Mouse (Mus musculus) retina, adult 2 months (tissue): ENCODE measurements around the gene Naa40.

Experiments
- DNase-seq: peaks from one replicate; pipeline ENCODE4 v3.0.0-alpha.2; 2012; ENCODE audit warnings: low read depth, low spot score

Naa40 gene

DNA sequence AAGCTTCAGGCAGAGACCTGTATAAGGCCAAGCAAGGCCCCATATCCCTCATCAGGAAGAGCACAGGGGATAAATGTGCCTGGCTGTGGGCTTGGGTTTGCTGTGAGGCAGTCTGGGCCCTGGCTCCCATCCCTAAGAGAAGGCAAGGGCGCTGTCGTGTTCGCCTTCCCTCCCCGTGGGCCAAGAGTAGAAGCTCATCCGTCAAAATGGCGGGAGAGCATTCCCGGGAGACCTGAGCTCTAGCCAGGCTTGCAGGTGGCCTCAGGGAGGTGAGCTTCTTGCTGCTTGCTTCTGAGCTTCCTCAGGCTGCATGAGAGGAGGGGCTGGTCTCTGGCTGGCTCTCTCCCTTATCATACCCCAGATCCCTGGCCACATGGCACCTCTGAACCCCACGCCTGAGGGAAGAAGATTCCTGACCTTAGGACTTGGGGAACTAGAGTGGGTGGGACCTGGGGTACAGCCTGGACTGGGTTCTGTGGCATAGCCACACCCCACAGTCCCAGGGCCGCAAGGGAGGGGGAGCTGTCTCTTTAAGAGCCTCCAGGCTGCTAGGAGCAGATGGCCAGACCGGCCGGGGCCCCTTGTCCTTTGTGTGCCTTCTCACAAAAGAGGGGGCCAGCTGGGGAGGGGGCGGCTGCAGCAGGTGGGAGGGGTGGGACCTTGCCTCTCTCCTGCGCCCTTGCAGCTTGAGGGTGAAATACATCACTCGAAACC, 24.7 kb upstream of the Naa40 start:
- no peak for DNase-seq

DNA sequence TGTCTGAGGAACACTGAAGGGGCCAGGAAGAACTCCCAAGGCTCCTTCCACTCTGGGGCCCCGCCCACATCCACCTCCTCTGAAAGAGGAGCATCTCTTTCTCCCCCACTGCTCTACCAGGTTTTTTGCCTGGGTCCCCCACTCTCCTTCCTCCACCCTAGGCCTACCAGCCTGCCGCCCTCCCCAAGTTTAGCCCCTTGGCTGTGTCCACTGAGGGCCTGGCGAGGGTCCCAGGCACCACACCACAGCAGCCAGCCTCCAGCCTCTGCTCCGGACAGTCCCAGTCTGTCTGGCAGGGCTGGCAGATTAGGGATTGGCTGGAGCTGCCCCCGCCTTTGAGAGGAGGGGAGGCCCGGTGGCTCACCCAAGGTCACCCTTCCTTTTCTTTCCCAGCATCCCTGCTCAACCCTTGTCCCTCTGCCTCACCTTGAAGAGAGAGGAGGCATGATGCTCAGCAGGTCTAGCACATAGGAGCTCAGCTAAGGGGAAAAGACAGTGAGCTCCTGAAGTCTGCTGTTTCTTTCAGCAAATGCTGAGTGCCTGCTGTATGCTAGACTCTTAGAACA, 23.9 kb upstream of the Naa40 start:
- DNase-seq = no peak

DNA sequence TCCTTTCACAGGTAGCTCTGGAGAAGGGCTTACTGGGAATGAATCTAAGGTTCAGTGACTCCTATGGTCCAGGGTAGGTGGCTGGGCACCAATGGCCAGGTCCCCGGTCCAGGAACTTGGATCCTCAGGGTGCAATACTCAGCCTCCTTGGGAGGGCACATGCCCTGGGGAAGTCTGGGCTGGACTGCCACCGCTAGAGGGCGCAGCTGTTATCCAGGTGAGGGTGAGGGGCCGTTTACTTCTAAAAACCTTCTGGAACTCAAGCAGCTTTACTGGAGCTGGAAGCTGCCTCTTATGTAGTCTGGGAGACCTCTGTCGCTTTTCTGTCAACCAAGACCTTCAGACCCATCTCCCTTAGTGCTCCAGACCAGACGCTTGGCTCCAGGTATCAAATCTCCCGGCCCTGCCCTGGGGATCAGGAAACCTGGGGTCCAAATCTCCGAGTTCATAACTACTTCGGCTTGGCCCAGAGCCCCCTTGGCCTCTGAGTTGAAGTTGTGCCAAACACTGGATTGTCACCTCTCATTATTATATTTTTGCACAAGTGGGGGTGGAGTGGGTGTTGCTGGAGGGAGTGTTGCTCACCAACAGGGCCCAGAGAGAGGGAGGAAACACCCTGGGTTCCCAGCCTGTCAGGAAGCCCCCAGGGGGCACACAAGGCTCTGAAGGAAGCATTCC, 23.2 kb upstream of the Naa40 start:
- peak; percentile 54 for DNase-seq

DNA sequence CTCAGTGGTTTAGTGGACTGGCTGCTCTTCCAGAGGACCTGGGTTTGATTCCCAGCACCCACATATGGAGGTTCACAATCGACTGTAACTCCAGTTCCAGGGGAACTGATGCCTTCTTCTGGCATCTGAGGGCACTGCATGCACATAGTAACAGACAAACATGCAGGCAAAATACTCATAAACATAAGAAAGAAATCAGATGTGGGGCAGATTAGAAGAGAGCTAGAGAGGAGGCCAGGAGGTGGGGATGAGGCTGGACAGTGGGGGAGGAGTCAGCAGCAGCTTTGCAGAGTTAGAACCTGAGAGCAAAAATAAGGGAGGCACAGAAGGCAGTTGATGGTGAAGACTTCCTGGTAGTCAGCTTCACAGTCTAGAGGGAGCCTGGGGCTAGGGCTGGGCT, 21.6 kb upstream of the Naa40 start:
- no peak for DNase-seq

DNA sequence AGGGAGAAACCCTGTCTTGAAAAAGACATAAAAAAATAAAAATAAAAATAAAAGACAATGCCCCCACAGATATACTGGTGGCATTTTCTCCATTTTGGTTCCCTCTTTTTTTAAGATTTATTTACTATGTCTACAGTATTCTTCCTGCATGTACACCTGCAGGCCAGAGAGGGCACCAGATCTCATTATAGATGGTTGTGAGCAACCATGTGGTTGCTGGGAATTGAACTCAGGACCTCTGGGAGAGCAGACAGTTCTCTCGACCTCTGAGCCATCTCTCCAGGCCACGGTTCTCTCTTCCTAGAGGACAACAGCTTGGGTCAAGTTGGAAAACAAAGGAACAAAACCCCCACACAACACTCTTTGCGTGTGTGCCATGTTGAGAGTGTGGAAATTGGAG, 21.0 kb upstream of the Naa40 start:
- no peak for DNase-seq

DNA sequence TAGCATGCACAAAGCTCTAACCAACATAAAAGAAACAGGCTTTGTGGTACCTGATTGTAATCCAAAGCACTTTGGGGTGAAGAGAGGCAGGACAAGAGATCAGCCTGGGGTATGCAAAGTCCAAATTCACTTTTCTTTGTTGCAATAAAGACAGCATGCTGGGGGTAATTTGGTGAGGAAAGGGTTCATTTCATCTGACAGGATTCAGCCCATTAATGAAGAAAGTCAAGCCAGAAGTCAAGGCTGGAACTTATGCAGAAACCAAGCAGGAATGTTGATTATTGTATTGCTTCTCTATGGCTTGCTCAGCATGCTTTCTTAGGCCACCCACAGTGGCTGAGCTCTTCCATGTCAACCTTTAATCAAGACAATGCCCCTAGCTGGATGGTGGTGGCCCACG, 20.5 kb upstream of the Naa40 start:
- DNase-seq = no peak

DNA sequence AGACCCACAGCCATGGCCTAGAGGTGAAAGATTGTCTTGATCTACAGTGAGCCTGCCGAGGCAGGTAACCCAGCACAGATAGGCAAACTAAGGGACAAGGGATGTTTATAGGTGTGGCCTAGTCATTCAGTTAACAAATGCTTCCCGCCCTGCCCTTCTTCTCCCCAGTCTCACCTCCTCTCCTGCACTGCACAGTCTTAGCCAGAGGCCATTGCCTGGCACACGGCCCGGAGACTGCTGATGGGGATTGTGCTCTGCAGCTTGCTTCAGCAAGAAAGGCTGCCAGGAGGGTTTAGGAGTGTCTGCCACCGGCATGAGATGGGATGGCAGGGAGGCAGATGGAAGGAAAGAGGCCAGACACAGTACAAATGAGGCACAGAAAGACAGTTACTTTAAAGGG, 16.9 kb upstream of the Naa40 start:
- DNase-seq = no peak

DNA sequence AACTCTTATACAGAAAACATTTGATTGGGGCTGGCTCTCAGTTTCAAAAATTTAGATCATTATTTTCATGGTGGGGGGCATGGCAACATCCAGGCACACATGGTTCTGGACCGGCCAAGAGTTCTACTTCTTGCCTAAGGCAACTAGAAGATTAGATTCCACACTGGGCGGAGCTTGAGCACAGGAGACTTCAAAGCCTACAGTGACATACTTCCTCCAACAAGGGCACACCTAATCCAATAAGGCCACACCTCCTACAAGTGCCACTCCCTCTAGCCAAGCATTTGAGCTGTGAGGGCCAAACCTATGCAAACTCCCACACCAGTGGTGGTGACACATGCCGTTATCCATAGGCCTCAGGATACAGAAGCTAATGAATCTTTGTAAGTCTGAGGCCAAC, 5.0 kb upstream of the Naa40 start:
- no peak for DNase-seq

DNA sequence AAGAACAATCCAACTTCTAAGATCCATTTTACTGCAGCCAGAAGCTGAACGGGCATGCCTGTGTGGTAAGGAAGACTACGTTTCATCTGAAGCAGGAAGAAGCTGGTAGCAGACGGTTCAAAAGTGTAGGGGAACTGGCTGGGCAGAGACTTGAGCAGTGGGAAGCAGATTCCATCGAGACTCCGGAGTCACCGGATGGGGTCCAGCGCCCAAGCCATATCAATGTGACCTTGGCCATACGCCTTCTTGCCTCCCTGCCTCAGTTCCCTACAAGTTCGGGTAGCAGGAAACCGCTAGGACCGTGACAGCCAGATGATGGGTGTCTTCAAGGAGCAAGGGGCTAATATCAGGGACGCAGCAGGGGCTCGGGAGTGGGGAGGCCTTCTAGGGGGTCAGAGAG, 692 bp downstream of the Naa40 start:
- no peak for DNase-seq

DNA sequence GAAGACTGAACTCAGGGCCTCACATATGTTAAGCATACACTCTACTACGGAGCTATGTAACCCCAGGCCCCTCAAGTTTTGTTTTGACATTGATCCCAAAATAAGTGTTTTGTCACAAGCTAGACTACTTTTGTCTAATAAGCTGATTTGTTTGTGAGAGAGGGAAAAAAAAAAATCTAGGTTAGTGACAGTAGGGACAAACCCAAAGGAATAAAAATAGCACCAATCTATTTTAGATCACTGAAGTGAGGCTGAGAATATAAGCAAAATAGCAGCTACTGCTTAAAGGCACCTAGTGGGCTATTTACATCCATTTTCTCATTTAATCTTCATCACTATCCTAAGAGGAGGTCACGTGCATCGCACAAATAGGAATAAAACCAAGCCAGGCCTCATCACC, 1.4 kb downstream of the Naa40 start:
- DNase-seq = no peak

DNA sequence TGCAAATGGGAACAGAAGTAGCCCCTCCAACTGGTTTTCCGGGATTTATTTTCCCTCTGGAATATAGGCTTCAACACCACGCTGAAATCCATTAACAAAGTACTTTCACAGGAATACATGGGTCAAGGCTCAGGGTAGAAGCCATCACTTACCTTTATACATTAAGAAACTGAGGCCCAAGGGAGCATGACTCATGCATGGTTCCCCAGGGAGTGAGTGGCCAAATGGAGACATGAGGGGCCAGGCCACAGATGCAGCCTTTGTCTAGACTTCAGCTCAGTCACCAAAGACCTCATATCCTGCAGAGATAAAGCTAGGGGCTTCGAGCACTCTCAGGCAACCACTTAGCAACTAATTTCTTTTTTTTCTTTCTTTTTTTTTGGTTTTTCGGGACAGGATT, 4.2 kb downstream of the Naa40 start:
- DNase-seq = no peak

DNA sequence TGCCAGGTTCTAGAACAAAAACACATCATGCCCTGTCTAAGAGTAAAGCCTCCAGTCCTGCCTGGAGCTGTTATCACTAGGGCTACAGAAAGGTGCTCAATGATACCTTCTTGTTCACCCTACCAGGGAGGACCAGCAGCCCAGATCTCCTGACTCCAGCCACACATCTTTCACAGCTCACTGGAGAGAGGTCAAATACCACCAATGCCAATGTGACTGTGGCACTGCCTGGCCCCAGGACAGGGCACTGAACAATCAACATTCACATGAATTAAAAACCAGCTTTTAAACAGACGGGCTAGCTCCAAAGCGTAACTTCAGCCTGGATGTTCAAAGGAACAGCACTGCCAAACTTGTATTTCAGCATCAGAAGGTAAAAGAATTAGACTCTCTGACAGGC, 5.0 kb downstream of the Naa40 start:
- no peak for DNase-seq

DNA sequence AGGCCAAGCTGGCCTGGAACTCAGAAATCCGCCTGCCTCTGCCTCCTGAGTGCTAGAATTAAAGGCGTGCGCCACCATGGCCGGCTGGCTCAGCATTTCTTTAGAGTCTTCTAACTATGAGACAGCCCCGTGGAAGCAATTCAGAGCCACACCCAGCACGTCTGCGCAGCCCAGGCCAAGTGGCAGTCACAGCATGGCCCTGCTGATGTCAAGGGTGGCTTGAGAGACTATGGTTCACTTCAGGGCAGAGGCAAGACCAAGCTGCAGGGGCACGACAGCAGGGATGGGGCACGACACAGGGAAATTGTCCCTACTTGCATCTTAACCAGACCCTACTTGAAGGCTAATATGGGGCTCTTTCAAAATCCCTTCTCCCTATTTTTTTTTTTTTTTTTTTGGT, 5.5 kb downstream of the Naa40 start:
- no peak for DNase-seq

DNA sequence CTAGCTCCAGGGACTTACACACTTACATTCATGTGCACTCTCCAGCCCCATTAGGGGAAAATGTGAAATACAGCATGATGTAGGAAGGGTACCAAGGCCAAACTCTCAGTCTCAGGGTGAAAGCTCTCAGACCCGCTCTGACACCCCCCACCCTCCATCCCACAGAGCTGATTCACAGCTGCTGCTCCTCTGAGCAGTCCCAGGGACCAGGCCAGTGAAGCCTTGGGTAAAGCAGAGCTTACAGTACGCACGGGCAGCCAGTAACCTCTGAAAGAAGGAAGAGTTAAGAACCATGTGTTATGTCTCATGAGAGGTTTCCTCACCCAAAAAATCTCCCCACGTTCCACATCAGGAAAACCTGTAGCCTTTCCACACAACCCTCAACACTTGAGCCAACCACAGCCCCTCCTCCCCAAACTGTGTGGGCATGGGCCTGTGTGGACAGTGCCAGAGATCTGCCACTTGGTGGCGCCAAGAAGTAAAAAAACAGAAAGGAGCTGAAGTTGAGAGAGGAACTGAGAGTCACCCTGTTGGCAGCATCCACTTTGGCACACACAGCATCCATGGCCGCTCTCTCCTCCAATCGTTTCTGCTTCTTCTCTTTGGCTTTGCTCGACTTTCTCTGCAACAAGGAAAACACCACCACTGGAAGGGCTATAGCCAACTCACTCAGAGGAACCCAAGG, 6.3 kb downstream of the Naa40 start:
- peak; percentile 53 for DNase-seq

DNA sequence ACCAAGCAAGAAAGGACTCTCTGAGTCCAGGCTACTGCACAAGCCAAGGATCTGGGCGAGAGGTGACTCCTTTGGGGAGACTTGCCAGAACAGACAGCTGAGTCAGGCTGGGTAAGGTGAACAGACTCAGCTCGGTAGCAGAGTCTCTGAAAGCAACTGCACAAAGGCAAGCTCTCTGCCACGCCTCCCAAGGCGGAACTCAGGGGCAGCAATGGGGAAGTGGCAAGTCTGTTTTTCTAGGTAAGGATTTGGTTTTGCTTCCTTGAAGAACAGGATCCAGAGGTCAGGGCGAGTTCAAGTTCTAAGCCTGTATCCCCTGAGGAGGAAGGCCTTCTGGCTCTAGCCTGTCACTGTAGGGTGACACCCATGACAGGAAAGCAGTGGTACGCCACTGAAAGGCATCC, 14.5 kb downstream of the Naa40 start:
- no peak for DNase-seq

DNA sequence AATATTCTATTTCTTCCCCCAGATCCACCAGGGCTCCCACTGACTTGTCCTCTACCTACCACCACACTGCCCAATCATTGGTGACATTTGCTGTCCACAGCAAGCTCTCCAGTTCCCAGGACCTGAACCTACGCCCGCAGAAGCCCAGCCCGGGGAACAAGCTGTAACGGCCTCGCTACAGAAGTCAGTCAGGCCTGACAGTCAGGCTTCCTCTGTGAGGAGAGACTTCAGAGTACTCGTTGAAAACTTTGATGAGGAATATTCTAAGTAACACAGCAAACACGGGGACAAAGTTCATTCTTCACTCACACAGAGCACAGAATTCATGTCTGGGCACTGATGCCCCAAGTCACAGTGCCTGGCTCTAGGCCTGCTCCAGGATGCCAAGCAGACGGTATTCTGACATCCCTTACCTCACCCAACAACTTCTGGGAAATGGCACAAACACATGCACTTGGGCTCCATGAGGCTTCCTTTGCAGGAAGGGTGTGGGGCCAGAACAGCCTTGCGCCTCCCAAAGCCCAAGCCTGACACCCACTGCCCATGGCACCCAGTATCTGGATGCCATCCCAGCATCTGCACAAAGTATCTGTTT, 15.8 kb downstream of the Naa40 start:
- no peak for DNase-seq

DNA sequence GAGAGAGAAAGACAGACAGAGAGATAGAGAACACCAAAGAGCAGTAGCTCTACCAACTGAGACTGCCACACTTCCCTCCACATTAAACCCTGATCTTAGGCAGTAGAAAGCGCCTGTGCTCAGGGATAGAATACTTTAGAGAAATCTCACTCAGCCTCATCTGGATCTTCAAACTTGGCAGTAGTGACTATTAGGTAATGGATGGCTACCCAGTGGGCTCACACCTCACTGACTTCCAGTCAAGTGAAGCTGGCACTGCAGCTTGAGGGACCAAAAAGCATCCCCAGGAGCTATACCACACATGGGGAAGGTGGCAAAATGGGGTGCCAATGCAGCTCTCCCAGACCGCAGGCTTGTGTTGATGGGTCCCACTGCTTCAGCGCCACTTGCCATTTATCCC, 16.7 kb downstream of the Naa40 start:
- no peak for DNase-seq

DNA sequence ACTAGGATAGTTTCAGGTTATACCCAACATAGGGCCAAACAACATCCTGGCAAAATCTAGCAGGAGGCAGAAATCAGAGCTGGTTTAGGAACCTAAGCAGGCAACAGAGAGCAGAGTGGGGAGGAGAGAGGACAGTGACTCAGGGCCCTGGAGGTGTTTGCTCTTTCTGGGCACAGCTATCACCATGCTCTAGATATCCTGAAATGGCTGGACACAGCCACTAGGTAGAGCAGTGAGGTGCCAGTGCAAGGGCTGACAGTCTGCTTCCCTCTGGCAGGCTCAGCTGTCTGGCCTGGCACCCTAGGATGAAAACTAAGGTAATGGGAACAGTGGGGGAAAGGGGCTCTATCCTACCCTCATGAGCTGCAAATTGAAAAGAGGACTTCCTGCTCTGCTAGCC, 17.5 kb downstream of the Naa40 start:
- DNase-seq = no peak

DNA sequence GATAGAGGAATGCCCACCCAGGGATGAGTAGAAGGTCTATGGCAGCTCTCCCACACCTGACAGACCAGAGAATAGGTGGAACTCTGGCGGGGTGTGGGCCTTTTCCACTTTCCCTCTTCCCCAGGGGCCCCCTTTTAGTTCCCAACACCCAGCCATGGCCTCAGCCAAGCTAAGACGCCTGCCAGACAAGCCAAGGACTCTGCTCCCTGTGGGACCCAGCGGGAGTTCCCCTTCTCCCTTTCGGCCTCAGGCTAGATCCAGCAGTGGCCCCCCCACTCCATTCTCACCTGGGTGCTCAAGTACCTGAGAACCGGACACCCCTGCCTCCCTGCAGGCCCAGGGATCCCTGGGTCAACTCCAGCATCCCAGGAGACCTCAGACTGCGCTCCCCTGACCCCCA, 18.8 kb downstream of the Naa40 start:
- no peak for DNase-seq

DNA sequence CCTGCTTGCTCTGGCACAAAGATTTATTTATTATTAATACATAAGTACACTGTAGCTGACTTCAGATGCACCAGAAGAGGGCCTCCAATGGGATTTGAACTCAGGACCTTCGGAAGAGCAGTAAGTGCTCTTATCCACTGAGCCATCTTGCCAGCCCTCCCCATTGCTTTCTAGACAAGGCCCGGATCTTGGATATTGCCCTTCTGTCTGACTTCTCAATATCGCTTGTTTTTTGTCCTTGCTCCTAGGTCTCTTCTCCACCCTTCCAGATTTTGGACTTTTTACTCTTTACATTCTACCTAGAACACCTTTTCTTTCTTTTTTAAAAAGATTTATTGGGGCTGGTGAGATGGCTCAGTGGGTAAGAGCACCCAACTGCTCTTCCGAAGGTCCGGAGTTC, 22.2 kb downstream of the Naa40 start:
- DNase-seq = no peak

DNA sequence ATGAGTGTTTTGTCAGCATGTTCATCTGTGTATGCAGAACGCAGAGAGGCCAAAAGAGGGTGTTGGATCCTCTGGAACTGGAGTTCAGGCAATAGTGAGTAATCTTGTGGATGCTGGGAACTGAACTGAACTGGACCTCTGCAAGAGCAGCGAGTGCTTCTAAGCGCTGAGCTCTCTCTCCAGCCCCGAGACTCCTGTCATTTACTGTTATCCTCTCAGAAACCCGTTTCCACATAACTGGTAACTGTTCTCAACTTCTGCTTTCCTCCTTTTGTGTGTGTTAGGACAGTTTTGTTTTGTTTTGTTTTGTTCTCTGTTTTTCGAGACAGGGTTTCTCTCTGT, 23.1 kb downstream of the Naa40 start:
- DNase-seq = no peak

DNA sequence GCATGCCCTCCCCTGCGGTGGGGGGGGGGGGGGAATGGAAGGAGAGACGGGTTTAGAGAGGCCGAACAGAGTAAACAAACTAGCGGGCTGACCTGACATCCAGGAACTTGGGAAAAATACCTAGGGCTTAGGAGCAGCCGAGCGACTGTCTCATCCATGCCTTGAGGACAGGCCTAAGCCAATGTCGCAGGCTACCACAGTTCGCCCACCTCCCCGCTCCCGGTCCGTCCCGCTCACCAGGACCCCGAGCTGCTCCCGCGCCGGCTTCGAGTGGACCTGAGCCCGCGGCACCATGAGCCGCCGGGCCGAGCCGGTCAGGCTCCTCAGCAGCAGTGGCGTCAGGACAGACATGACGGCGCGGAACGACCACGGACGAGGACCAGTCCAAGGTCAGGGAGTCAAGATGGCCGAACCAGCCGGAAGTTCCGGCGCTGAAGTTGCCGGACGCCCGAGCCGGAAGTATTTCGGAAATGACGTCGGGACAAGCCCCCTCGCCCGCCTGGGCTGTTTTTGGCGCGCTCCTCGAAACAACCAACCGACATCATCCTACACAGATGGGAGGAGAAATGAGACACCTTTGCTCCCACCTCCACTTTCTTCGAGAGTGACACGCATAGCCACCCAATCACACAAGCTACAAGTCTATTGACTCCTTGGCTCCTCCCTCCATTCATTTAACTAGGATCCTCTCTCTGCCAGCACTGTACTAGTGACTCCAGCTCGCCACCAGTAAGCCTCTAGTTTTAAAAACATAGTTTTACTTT, 23.6 kb downstream of the Naa40 start, which contains the start of gene Cox8a:
TSS of gene Cox8a (minus strand) at position 455 of the 764 bp plus-strand sequence.
- DNase-seq = peak; percentile 96
